Mouse (Mus musculus) Muller cell, postnatal 12 days (primary cell): Measurements from ENCODE around the gene Suds3.
A peak's percentile ranks its signal among the peaks of the same experiment; 100 is the strongest.

Experiments
- DNase-seq: peaks from one replicate; pipeline ENCODE4 v3.0.0-alpha.2; 2015; ENCODE audit errors: inconsistent ontology term

Suds3 gene

GRCm38 (mm10) chr5:117115836-117116366 is at the start of gene Suds3:
Suds3 (minus strand) TSS chr5:117116113.
- peak; percentile 90 for DNase-seq

DNA sequence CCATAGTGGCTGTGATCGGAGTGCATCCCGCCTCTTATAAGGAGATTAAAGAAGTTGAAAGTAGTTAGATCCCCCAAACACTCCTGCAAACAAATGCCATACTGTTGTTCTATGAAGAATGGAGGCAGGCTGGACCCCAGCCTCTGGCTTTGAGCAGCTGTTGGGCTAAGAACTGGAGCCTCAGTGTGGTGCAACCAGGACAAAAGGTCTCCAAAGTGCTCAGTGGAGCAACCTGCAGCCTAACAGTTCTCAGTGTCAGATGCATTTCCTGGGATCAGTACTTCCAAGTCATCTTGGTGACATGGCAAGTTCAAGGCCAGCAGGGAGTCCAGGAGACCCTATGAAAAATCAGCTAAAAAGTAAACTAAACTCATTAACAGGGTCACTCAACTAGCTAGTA is 49.0 kb upstream of the Suds3 start:
- DNase-seq: no peak

- DNase-seq: no peak
Measured at GRCm38 (mm10) chr5:117164516-117164915, 48.6 kb upstream of the Suds3 start.

- no peak for DNase-seq
Measured at GRCm38 (mm10) chr5:117163790-117164189, 47.9 kb upstream of the Suds3 start.

- DNase-seq: no peak
Measured at GRCm38 (mm10) chr5:117160499-117160898, 44.6 kb upstream of the Suds3 start.

GRCm38 (mm10) chr5:117159805-117160291 is 43.9 kb upstream of the Suds3 start:
- no peak for DNase-seq

DNA sequence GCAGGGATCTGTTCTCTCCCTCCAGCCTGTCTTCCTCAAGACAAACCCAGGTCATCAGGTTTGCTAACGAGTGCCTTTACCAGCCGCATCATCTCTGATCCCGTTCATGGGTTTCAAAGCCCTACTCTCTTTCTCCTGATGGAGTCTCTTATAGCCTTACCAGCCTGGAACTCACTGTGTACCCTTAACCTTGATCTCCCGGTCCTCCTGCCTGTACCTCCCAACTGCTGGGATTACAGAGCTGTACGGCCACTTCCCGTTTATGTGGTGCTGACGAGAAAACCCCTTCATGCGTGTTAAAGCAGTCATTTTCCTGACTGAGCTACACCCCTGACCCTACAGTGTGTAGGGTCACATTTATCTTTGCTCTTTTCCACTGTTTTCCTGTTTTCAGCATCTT is 43.4 kb upstream of the Suds3 start:
- no peak for DNase-seq

DNA sequence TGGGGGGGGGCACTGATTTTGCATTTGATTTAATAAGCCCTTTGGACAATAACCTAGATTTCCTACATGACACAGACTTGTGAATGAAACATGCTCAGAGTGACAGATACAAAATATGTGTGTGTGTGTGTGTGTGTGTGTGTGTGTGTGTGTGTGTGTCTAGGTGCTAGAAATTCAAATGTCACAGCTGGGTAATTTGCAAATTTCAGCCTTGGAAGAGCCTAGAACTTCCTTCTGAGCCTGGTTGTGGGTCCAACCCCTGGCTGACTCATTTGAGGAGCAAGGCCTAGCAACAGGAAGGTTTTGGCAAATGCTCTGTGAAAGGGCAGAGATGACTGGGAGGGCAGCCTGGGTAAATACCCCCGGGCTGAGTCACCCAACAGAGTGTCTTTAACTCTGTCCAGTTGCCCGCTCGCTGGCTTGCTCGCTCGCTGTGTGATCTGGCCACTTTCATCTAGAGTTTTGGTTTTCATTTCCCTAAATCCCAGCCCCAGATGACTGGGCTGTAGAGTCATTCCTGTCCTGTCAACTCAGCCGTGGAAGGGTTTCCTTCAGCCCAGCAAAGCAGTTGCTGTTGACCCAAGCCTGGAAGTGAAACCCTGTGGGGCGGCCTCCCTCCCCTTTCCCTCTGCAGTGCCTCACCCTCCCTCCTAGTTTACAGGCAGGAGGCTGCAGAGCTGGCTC is 42.6 kb upstream of the Suds3 start:
- peak; percentile 95 for DNase-seq

DNA sequence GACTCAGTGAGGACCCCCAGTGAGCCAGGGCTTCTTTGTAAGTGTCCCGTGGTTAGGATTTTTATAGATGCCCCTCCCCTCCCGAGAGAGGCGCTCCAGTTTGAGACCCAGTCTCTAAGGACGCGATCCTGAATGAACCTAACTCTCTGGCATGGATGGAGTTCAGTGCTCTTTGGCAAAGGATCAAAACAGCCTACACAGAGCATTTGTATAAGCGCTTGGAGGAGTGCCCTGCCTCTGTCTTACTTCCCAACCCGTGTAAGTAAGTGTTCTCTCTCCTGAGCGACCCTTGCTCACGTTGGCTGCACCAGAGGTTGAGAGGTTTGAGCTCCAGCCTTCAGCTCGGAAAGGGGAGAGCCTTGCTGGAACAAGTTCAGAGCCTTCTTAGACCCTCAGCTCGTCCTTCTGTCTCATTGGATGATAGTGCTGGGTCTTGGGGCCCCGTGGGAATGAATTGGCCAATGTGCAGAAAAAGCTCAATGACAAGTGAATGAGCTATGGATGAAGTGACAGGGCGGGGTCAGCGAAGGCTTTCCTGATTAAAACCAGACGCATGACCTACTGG is 37.7 kb upstream of the Suds3 start:
- DNase-seq: no peak

- DNase-seq: no peak
Measured at GRCm38 (mm10) chr5:117152944-117153343, 37.0 kb upstream of the Suds3 start.

DNA sequence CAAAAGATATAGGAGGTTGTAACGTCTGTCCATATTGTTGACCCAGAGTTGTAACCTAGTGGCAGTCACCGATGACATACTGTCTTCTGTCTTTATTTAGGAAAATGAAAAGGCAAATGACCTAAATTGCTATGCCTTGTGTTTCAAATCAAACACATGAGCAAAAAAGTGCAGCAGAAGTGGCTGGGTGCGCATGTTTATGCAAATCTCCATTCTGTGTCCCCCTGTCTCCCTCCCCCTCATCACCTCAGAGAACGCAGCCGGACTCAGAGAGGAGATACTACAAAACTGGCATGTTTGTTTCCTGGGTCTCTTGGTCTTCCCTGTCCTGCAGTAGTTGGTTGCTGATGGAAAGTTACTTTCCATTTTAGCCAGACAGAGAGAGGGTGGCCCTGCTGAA is 34.2 kb upstream of the Suds3 start:
- no peak for DNase-seq

GRCm38 (mm10) chr5:117149054-117149942 is 33.4 kb upstream of the Suds3 start:
- DNase-seq: no peak

DNA sequence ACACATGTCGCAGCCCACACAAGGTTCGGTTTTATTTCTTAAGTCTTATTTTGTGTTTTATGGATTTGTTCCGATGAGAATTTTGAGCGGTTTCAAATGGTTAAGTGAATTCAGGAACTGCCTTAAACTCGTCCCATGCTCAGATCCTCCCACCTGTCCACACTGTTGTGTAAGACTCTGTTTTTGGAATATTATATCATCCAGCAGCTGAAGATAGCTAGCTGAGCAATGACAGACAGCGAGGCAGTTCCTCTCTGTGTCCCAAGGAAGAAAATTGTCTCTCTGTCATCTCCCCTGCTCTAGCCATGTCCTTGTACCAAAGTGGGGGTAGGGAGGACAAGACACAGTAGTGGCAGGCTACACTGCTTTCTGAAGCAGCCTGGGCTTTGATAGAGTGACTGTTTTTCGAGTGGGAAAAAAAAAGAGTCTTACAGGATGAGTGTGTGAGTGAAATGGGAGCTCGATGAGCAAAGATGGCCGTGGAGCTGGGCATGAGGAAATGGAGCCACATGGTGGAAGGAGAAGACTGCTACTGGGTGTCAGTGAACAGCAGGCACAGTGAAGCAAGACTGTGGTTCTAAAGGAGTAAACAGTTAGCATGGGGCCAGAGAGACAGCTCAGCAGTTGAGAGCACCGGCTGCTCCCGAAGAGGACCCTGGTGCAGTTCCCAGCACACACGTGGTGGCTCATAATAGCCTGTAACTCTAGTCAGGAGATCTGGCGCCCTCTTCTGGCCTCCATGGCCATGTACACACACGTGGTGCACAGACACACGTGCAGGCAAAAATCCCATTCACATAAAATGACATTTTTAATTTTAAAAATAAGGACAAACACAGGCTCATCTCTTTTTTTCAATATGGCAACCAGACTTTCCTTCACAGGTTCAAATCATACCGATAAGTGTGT is 31.5 kb upstream of the Suds3 start:
- no peak for DNase-seq

GRCm38 (mm10) chr5:117146165-117146564 is 30.3 kb upstream of the Suds3 start:
- DNase-seq: no peak

GRCm38 (mm10) chr5:117143721-117144135 is 27.8 kb upstream of the Suds3 start:
- no peak for DNase-seq

- DNase-seq: no peak
Measured at GRCm38 (mm10) chr5:117140374-117140773, 24.5 kb upstream of the Suds3 start.

DNA sequence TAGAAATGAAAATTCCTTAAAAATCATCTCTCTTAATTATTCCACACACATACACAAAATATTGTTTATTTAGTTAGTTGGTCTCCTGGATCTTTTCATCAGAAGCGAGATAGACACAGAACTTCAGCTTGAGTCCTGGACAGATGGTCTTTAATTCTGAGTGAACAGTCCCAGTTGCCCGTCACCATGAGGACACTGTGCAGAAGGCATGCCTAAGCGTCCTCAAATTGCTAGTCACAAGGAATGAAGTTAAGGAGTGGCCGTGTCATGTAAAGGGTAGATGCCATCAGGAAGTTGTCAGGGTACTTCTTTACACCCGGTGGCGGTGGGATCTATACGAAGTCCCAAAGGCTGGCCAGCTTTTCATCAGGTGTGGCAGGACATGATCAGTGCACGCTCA is 23.9 kb upstream of the Suds3 start:
- DNase-seq: no peak

GRCm38 (mm10) chr5:117138295-117138988 is 22.5 kb upstream of the Suds3 start:
- no peak for DNase-seq

DNA sequence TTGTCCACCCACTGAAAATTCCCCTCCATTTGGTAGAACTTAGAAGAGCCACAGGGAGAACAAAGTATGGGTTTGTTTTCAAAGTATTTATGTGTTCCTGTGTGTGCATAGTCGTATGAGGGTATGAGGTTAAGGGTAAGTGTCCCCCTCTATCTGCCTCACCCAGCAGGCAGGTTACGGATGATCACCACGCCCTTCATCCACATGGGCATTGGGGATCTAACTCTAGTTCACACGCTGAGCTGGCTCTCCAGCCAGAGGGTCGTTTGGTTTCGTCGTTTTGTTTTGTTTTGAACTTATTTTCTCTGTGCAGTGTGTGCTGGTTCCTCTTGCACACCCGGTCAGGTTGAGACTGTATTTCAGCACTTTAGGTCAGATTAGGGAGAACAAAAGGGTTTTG is 21.7 kb upstream of the Suds3 start:
- no peak for DNase-seq

DNA sequence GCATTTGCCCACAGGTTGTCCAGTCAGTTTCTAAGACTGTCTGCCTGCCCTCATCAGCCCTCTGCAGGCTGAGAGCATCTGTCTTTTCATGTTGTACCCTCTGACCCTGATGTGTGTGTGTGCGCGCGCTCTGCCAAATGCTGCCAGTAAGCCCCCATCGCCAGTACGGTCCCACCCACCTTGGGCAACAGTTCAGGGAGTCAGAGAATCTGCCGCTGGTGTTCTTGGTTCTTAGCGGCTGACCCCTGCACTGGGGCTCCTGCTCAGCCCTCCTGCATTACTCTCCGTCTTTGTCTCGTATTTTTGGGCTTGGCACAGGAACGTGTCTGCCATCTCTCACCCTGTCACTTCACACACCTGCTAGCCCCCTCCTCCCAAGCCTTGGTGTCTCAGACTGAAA is 21.1 kb upstream of the Suds3 start:
- DNase-seq: no peak

GRCm38 (mm10) chr5:117136570-117136969 is 20.7 kb upstream of the Suds3 start:
- DNase-seq: no peak
